Mouse (Mus musculus) kidney, embryonic 16.5 days (tissue): ENCODE results near the gene Srsf2. TPM values are rescaled to one million over a fixed set of nuclear protein-coding genes. Genes with fewer than 3 reads are reported as not detected.

Source experiments
- ATAC-seq: fragments of 200-750 bp; cut with Nextera tagmentation; 2 replicates; pipeline ENCODE4 v1.8.0; 2017; ENCODE audit warnings: moderate TSS enrichment; ENCODE audit not compliant: low FRiP score, low TSS enrichment
- H3K27ac ChIP-seq: fragments of 300-500 bp; sonication (generic); 2 replicates; pipeline ENCODE4 v1.5.1; 2014; ENCODE audit warnings: low read length
- H3K27me3 ChIP-seq: fragments of 300-500 bp; sonication (generic); 2 replicates; pipeline ENCODE4 v1.6.1; 2014; ENCODE audit warnings: low read length, control low read depth, mixed read lengths; ENCODE audit not compliant: insufficient read depth
- H3K36me3 ChIP-seq: fragments of 300-500 bp; sonication (generic); 2 replicates; pipeline ENCODE4 v1.6.1; 2014; ENCODE audit warnings: low read length, control low read depth, mixed read lengths; ENCODE audit not compliant: insufficient read depth
- H3K4me1 ChIP-seq: fragments of 300-500 bp; sonication (generic); 2 replicates; pipeline ENCODE4 v1.6.1; 2014; ENCODE audit warnings: low read length, control low read depth, mixed read lengths; ENCODE audit not compliant: insufficient read depth
- H3K4me2 ChIP-seq: fragments of 300-500 bp; sonication (generic); replicated peaks from 2 replicates; pipeline ENCODE4 v1.6.1; 2014; ENCODE audit warnings: low read depth, low read length
- H3K4me3 ChIP-seq: fragments of 300-500 bp; sonication (generic); 2 replicates; pipeline ENCODE4 v1.5.1; 2014; ENCODE audit warnings: mild to moderate bottlenecking, low read length
- H3K9ac ChIP-seq: fragments of 300-500 bp; sonication (generic); replicated peaks from 2 replicates; pipeline ENCODE4 v1.6.1; 2014; ENCODE audit warnings: low read length
- H3K9me3 ChIP-seq: fragments of 300-500 bp; sonication (generic); 2 replicates; pipeline ENCODE4 v1.6.1; 2016; ENCODE audit warnings: low read length, control low read depth
- WGBS: fragments of 180-500 bp; shearing (Covaris S2); extraction: QIAGEN DNeasy Blood & Tissue Kit; methylation state at CpG from one replicate; pipeline ENCODE4 v1.1.7; 2014; 5-methylcytosine and 5-hydroxymethylcytosine counted together
- polyA plus RNA-seq: library from polyadenylated mRNA; unstranded; fragments of >200 nt; fragmentation: Nextera tagmentation; extraction: Ambion mirVana; gene quantifications from 2 replicates; pipeline ENCODE4 v1.2.1, GENCODE M21; 2015

Srsf2 gene
- polyA plus RNA-seq, 1 experiment from 2014 or later: 729 TPM

DNA sequence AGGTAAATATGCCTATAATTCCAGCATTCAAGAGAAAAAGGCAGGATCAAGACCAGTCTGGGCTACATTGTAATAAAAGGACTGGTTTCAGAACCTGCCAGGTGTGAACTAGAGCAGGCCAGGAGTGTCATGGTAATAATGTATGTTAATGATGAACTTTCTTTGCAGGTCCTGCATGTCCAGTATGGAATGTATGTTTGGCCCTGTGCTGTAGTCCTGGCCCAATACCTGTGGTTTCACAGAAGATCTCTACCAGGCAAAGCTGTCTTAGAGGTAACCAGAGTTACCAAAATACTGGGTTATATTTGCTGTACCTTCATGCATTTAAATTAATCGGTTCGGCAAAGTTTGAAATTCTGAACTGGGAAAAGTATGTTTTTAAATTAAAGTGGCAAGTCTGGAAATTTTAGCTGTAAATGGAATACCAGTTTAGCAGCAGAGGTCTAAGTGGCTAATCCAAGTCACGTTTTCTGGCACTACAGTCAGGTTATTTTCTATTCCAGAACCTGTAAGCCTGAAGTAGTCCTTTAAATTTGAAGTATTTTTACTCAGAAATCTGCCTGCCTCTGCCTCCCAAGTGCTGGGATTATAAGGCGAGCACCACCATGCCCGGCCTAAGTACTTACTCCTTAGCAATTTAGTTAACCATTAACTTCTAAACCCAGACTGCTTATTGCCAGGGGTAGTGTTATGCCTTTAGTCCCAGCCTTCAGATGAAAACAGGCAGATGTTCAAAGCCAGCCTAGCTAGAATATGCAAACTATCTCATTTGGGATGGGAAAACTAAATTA is 4.6 kb downstream of the Srsf2 start:
- Histone ChIP-seq H3K9me3 (no peaks in the 10 kb centered on the region), H3K36me3 (peaks cover 15% of the 10 kb centered on the region), H3K4me1 (peaks cover 19% of the 10 kb centered on the region), H3K4me3 (no peak overlapping the region), H3K27me3 (no peaks in the 10 kb centered on the region), H3K27ac (no peak overlapping the region), H3K9ac (no peak overlapping the region), H3K4me2 (no peak overlapping the region)
- no peak for ATAC-seq
- 77% methylated on average over 5 of the region's 5 CpGs for WGBS

DNA sequence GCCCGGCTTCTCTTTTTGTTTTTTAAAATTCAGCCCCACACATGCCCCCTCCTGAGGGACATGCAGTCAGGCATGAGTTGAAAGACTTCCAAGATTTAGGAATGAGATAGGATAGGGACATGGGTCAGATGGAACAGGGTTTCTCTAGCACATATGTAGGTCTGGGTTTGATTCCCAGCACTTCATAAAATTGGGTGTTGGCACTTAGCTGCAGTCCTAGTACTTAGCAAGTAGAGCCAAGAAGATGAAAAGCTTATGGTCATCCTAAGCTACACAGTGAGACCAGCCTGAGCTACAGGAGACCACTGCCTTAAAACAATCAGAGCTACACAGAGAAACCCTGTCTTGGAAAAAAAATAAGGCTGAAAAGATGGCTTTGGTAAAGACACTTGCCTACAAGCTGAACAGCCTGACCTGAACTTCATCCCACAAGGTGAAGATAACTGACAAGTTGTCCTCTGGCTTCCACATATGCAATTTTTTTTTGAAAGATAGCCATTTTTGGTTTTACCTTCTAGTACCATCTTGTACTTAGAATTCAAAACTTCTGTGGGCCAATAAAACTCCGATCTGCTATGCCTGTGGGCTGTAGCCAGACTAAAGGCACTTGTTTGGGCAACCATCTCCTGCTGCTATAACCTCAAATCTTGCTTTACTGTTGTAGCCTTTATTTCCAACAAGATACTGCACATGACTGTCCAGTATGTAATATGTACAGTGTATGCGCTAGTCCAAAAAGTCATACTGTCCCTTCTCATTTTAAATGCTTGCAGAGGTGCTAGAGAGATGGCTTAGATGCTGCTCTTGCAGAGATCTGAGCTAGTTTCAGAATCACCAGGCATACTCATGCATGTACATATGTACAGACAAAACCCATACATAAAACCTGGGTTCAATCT is 5.5 kb downstream of the Srsf2 start:
- no peak overlapping the region for H3K9ac ChIP-seq
- H3K4me3 ChIP-seq: no peak overlapping the region
- 95% methylated on average over 3 of the region's 3 CpGs for WGBS
- H3K27ac ChIP-seq: no peak overlapping the region
- H3K4me1 ChIP-seq: peaks cover 19% of the 10 kb centered on the region
- H3K4me2 ChIP-seq: no peak overlapping the region
- ATAC-seq: no peak
- H3K9me3 ChIP-seq: no peaks in the 10 kb centered on the region
- peaks cover 15% of the 10 kb centered on the region for H3K36me3 ChIP-seq
- no peaks in the 10 kb centered on the region for H3K27me3 ChIP-seq

DNA sequence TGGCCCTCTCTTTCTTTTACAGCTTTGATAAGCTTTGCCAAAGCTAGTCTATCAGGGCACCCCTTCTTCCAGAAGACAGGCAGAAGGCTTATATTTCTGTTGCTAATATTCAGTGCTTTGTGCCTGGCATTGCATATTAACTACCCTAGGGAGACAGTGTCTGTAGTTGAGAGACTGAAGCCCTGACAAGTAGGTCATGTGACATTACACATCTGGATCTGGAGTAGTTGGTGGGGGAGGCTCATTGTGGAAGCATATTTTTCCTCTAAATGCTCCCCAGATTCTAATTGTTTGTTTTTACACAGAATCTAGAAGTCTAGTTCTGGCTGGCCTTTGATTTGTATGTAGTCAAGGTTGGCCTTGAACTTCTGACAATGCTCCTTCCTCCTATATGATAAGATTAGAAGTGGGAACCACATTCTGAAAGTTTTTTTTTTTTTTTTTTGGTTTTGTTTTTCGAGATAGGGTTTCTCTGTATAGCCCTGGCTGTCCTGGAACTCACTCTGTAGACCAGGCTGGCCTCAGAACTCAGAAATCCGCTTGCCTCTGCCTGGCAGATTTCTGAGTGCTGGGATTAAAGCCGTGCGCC is 6.2 kb downstream of the Srsf2 start:
- no peak for ATAC-seq
- no peak overlapping the region for H3K4me2 ChIP-seq
- H3K27me3 ChIP-seq: no peaks in the 10 kb centered on the region
- H3K27ac ChIP-seq: no peak overlapping the region
- peaks cover 15% of the 10 kb centered on the region for H3K36me3 ChIP-seq
- H3K9ac ChIP-seq: no peak overlapping the region
- no peak overlapping the region for H3K4me3 ChIP-seq
- WGBS: 79% methylated on average over 4 of the region's 4 CpGs
- H3K4me1 ChIP-seq: peaks cover 24% of the 10 kb centered on the region
- no peaks in the 10 kb centered on the region for H3K9me3 ChIP-seq

DNA sequence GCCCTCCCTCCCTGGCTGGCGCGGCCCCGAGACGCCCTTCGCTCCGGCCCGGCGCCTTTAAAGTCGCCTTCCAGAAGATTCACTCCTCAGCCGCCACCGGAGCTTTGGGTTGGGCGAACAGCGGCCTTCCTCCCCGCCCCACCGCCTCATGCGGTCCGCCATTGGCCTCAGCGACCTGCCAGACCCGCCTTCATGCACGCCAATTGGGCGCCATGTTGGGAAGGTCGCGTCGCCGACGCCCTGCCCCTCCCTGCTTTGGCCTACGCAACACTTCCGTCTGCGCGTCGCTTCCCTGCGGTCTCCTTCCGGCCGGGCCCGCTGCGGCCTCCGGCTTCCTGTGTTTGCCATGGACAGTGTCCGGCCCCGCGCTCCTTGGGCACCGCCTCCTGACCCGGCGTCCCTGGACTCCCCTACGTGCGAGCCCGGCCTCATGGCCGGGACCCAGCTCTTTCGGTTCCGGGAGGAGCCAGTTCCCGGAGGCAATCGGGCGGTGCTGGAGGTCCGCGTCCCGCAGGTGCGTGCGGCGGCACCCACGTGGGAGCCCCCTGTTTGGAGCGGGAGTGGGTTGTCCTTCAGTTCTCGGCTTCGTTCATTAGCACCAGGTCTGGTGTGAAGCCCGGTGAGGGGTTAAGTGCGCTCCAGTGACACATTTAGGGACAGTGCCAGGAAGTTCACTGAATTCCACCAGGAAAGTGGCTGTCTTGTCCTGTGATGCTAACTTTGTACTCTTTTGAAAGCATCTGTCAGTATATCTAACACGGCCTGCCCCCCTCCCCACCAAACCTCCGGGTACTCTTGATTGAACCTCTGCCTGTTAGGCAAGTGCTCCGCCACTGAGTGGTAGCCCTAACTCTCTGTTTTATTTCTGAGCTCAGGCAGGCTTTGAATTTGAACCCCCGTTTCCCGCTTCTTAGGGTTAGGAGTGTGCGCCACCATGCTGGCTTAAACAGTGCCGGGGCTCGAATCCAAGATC is 9.3 kb downstream of the Srsf2 start, which contains the start of the genes Mettl23 and Jmjd6:
Mettl23 (plus strand) TSS at position 18 of the 973 bp plus-strand sequence.
Jmjd6 (minus strand) TSS at position 189 of the 973 bp plus-strand sequence.
- Histone ChIP-seq H3K27ac (peak within 1 kb of the TSS; percentile 99), H3K9me3 (no peaks in the 10 kb centered on the region), H3K9ac (peak within 1 kb of the TSS; percentile 96), H3K4me2 (peak within 1 kb of the TSS; percentile 86), H3K4me3 (peak within 1 kb of the TSS; percentile 77), H3K4me1 (peaks cover 38% of the 10 kb centered on the region), H3K36me3 (peaks cover 23% of the 10 kb centered on the region), H3K27me3 (no peaks in the 10 kb centered on the region)
- ATAC-seq: peak; percentile 97
- WGBS: under 1% methylated on average over 72 of the region's 72 CpGs

DNA sequence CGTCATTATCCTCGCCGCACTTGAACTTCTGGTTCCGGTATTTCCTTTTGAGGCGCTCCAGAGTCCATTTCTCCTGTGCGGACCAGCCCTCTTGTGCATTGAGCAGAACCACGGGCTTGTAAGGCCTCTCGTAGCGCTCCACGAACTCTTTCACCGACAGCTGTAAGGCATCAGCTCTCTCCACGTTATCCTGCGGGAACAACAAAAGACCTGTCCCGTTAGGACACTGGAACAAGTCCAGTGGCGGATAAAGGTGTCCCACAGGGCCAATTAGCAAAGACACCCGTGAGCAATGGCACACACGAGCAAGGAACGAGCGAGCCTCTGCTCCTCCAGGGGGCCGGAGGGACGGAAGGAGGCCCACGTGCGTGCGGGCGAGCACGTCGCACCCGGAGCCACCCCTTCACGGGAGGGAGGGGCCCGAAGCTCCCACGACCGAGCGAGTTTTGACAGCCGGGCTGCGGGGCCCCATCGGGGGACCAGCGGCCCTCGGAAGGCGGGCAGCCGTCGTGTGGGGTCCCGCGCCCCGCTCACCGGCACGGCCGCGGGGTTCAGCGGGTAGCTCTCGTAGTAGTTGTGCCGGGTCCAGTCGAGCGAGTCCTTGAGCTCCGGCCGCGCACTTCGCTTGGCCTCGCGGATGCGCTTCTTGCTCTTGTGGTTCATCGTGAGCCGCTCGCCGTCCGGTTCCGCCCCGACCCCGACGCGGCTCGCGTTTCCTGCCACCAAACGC is 10.2 kb downstream of the Srsf2 start:
- Histone ChIP-seq H3K4me1 (peaks cover 35% of the 10 kb centered on the region), H3K27me3 (no peaks in the 10 kb centered on the region), H3K9ac (peak overlapping the region; percentile 96), H3K27ac (peak overlapping the region; percentile 99), H3K9me3 (no peaks in the 10 kb centered on the region), H3K4me3 (peak overlapping the region; percentile 77), H3K4me2 (peak overlapping the region; percentile 86), H3K36me3 (peaks cover 30% of the 10 kb centered on the region)
- WGBS: under 1% methylated on average over 73 of the region's 73 CpGs
- ATAC-seq: peak; percentile 33

DNA sequence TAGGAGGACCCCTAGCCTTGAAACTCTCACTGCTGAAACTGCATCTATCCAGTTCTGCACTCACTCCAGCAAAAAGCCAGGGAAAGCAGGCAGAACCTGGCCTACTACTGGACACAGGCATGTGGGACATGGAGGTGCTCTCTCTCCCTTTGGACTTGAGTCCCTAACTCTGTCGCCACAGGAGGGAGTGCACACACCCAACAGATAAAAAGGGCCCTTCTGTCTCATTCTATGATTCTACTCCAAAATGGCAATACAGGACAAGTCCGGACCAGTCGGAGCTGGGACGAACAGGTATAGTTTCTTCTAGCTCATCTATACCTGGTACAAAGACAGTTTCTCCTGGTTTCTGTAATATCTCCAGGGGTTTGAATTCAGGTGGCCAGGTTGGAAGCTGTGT is 12.1 kb downstream of the Srsf2 start:
- no peak for ATAC-seq

DNA sequence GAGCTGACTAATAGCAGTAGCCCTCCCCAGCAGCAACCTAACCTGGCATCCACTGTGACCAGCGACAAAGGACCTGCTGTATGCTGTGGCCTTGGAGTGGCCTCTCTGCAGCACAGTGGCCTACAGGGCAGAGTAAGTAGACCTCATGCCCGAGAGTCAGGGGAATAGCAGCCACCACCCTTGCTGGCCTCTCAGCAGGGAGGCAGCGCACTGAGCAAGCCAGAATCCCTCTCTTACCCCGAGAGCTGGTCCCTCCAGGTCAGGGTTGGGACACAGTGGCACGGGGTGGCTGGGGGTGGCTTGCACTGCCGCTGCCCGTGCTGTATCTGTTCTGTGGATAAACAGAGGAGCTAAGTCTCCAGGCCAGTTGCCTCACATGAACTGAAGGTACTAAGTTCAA is 13.3 kb downstream of the Srsf2 start:
- WGBS: 84% methylated on average over 7 of the region's 7 CpGs

More for the DNA sequence above, 12.1 kb downstream of the Srsf2 start:
- no peaks in the 10 kb centered on the region for H3K9me3 ChIP-seq
- H3K4me3 ChIP-seq: peak overlapping the region; percentile 77; the same call in 1 of the 2 replicates
- peaks cover 49% of the 10 kb centered on the region for H3K36me3 ChIP-seq
- peak overlapping the region; percentile 24; the same call in 1 of the 2 replicates for H3K9ac ChIP-seq
- no peaks in the 10 kb centered on the region for H3K27me3 ChIP-seq
- 84% methylated on average over 4 of the region's 4 CpGs for WGBS
- H3K4me2 ChIP-seq: peak overlapping the region; percentile 86
- H3K4me1 ChIP-seq: peaks cover 35% of the 10 kb centered on the region
- H3K27ac ChIP-seq: no peak overlapping the region

DNA sequence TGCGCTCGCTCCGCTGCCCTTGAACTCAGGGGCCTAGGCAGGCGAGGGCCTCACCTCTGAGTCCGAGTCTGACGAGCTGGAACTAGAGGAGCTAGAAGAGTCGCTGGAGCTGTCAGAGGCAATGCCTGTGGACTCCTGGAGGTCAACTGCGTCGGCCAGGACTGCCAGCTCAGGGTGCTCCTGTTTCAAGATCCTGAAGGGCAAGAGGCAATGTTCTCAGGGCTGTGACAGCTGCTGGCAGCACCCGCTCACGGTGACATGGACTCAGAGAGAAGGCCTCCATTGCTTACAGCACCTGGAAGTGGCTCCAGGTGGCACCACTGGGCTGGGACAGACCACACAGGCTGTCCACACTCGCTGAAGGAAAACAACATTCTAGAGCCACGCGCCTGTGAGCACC is 14.0 kb downstream of the Srsf2 start:
- no peaks in the 10 kb centered on the region for H3K27me3 ChIP-seq
- no peak overlapping the region for H3K9ac ChIP-seq
- H3K4me2 ChIP-seq: no peak overlapping the region
- no peaks in the 10 kb centered on the region for H3K9me3 ChIP-seq
- peaks cover 27% of the 10 kb centered on the region for H3K4me1 ChIP-seq
- H3K27ac ChIP-seq: no peak overlapping the region
- 77% methylated on average over 14 of the region's 14 CpGs for WGBS
- H3K36me3 ChIP-seq: peaks cover 63% of the 10 kb centered on the region
- no peak overlapping the region for H3K4me3 ChIP-seq
- no peak for ATAC-seq

More for the DNA sequence above, 13.3 kb downstream of the Srsf2 start:
- Histone ChIP-seq H3K4me1 (peaks cover 34% of the 10 kb centered on the region), H3K4me2 (no peak overlapping the region), H3K36me3 (peaks cover 56% of the 10 kb centered on the region), H3K9me3 (no peaks in the 10 kb centered on the region), H3K9ac (0 out of 2 replicates have a peak overlapping the region, but pooled peaks have one; percentile 17), H3K4me3 (no peak overlapping the region), H3K27me3 (no peaks in the 10 kb centered on the region), H3K27ac (no peak overlapping the region)
- ATAC-seq: no peak
